Mouse (Mus musculus) liver, embryonic 14.5 days (tissue): ENCODE measurements around the gene Tex35. TPM values are rescaled to one million over a fixed set of nuclear protein-coding genes. Genes with fewer than 3 reads are reported as not detected.
A peak's percentile ranks its signal among the peaks of the same experiment; 100 is the strongest.

Experiments used
- ATAC-seq: fragments of 200-750 bp; cut with Nextera tagmentation; 2 replicates; pipeline ENCODE4 v1.8.0; 2017; ENCODE audit warnings: moderate number of reproducible peaks, mild to moderate bottlenecking, moderate library complexity; ENCODE audit not compliant: insufficient read depth
- DNase-seq, 3 experiments: peaks; one replicate each; pipeline ENCODE4 v3.0.0-alpha.2; 2012 to 2013; ENCODE audit warnings: low read depth in 3 of 3, low spot score in 3 of 3
- H3K27ac ChIP-seq: fragments of 300-500 bp; sonication (generic); 2 replicates; pipeline ENCODE4 v1.5.1; 2014; ENCODE audit warnings: moderate library complexity, mild to moderate bottlenecking, control low read depth, inconsistent platforms
- H3K27me3 ChIP-seq: fragments of 300-500 bp; sonication (generic); 2 replicates; pipeline ENCODE4 v1.6.1; 2014; ENCODE audit warnings: mild to moderate bottlenecking, low read length, moderate library complexity; ENCODE audit not compliant: control insufficient read depth, insufficient read depth
- H3K36me3 ChIP-seq: fragments of 300-500 bp; sonication (generic); replicated peaks from 2 replicates; pipeline ENCODE4 v1.6.1; 2014; ENCODE audit warnings: low read depth; ENCODE audit not compliant: control insufficient read depth, insufficient read depth
- H3K4me1 ChIP-seq, 2 experiments: fragments of 200-500 bp in 1 of 2; fragments of 300-500 bp in 1 of 2; sonication (generic) in 1 of 2; replicated peaks; 2 replicates each; pipeline ENCODE4 v1.6.1; 2012 to 2014; ENCODE audit warnings: antibody characterized with exemption in 1 of 2, inconsistent platforms in 1 of 2, low read length in 1 of 2; ENCODE audit not compliant: control insufficient read depth in 2 of 2, insufficient read depth in 2 of 2
- H3K4me2 ChIP-seq: fragments of 300-500 bp; sonication (generic); 2 replicates; pipeline ENCODE4 v1.6.1; 2014; ENCODE audit warnings: low read depth, mild to moderate bottlenecking, control low read depth, moderate library complexity
- H3K4me3 ChIP-seq, 2 experiments: fragments of 200-500 bp in 1 of 2; fragments of 300-500 bp in 1 of 2; sonication (generic) in 1 of 2; 2 replicates each; pipeline ENCODE4 v1.5.1; 2012 to 2014; ENCODE audit warnings: low read depth in 2 of 2, low read length in 2 of 2, mild to moderate bottlenecking in 2 of 2, control low read depth in 1 of 2, inconsistent platforms in 1 of 2, moderate library complexity in 1 of 2; ENCODE audit not compliant: insufficient read depth in 1 of 2
- H3K9ac ChIP-seq: fragments of 300-500 bp; sonication (generic); replicated peaks from 2 replicates; pipeline ENCODE4 v1.6.1; 2014; ENCODE audit warnings: mild to moderate bottlenecking, control low read depth, moderate library complexity
- H3K9me3 ChIP-seq: fragments of 300-500 bp; sonication (generic); 2 replicates; pipeline ENCODE4 v1.6.1; 2016; ENCODE audit warnings: low read length, mixed read lengths; ENCODE audit not compliant: control insufficient read depth
- CTCF ChIP-seq: IDR thresholded peaks from 2 replicates; pipeline ENCODE4 v1.5.1; 2016; ENCODE audit warnings: antibody characterized with exemption, low read depth, control low read depth
- EP300 ChIP-seq: IDR thresholded peaks from 2 replicates; pipeline ENCODE4 v1.6.1; 2016; ENCODE audit warnings: antibody characterized with exemption, low read depth
- WGBS: fragments of 180-500 bp; shearing (Covaris S2); extraction: QIAGEN DNeasy Blood & Tissue Kit; methylation state at CpG from one replicate; pipeline ENCODE4 v1.1.7; 2014; ENCODE audit not compliant: insufficient replicate concordance; 5-methylcytosine and 5-hydroxymethylcytosine counted together
- polyA plus RNA-seq, 2 experiments: library from polyadenylated mRNA; depleted of rRNA in 1 of 2; stranded (reverse) in 1 of 2; unstranded in 1 of 2; fragments of >200 nt; fragmentation: Nextera tagmentation in 1 of 2; extraction: Ambion mirVana in 1 of 2; gene quantifications; 2 replicates each; pipeline versions ENCODE4 v1.2.1 to v1.2.3; 2012 to 2014

Gene Tex35
- polyA plus RNA-seq, 2 experiments, result not detected

DNA sequence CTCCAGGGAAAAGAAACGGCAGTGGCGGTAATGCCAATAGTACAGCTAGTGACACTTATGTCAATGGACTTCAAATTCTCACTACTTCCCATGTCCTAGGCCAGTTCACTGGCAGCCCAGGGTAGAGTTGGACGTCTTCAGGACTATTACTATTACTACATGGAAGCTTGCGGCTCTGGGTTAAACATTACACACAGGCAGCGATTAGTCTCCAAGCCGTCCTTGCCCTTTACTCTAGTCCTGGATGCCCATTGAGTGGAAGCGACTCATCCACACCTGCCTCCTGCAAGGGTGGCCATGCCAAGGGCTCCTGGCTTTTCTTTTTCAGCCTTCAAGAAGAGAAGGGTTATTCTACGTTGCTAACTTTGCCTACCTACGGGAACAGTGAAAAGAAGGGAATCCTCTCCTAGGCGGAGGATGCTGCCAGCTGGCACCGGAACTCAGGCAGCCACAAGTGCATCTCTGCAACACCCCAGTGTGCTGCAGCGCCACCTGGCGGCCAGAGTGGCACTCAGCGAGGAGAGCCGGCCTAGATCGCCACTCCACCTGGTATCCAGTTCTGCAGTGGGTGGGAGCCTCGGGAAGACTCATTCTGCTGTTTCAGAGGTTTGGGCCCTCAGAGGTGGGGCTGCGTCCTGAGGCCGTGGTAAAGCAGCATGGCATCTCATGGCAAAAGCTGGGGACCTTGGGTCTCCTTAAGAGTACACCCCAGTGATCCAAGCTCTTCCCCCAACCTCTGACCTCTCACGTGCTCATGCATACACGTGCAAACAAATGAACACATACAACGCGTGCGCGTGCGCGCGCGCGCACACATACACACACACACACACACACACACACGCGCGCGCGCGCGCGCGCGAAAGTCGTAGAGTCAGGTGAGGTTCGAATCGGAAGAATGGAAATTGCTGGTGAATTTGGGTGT is 31.4 kb downstream of the Tex35 start:
- ATAC-seq (peak; percentile 55; the same call in 1 of the 2 replicates), DNase-seq (peak; percentile 64 to 66 (median 66))
- H3K27ac ChIP-seq, result no peak overlapping the region
- no peaks in the 10 kb centered on the region for H3K36me3 ChIP-seq
- H3K9ac ChIP-seq, result no peak overlapping the region
- no peak for TF ChIP-seq EP300
- TF ChIP-seq CTCF, result peak; percentile 99
- no peak overlapping the region for H3K4me3 ChIP-seq
- H3K4me1 ChIP-seq, result no peaks in the 10 kb centered on the region
- WGBS, result 50% methylated on average over 43 of the region's 43 CpGs
- no peaks in the 10 kb centered on the region for H3K9me3 ChIP-seq
- peak overlapping the region; percentile 2; the same call in 1 of the 2 replicates for H3K4me2 ChIP-seq
- H3K27me3 ChIP-seq, result no peaks in the 10 kb centered on the region

DNA sequence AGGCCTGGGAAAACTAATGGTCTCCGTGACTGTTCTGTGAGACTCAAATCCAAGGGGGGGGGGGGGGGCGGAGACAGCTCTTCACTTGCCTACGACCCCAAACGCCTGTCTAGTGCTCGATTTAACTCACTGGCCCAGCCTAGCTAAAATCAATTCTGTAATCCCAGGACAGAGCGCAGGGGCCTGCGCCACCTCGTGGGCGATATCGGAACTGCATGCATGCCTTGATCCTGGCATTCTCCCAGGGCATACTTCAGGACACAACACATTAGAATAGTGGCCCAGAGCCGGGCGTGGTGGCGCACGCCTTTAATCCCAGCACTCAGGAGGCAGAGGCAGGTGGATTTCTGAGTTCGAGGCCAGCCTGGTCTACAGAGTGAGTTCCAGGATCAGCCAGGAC is 32.2 kb downstream of the Tex35 start:
- 2% methylated on average over 15 of the region's 15 CpGs for WGBS
- no peak overlapping the region for H3K9ac ChIP-seq
- H3K4me3 ChIP-seq, result no peak overlapping the region
- H3K36me3 ChIP-seq, result no peaks in the 10 kb centered on the region
- no peaks in the 10 kb centered on the region for H3K27me3 ChIP-seq
- no peak overlapping the region for H3K4me2 ChIP-seq
- ATAC-seq (peak; percentile 63), DNase-seq (peak in 2 of 3 experiments; percentile 49 to 61)
- H3K27ac ChIP-seq, result no peak overlapping the region
- TF ChIP-seq EP300, result no peak
- TF ChIP-seq CTCF, result peak; percentile 97
- H3K4me1 ChIP-seq, result no peaks in the 10 kb centered on the region
- H3K9me3 ChIP-seq, result no peaks in the 10 kb centered on the region

DNA sequence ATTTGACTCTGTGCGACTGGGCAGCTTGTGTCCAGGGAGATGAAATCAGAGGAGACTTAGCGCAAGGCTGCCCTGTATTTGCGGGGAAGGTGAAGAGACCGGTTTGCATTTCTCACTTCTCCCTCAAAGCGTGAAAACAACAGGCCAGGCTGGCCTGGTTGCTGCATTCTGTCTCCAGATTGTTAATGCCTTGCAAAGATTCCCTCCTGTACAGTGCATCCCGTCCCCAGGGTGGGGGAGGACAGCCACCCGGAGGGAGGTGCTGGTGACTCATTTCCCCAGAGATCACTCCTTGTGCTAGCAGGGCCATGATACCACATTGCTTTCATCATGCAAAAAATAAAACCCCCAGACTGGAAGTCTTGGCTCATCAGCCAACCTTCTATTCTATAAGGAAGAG is 33.5 kb downstream of the Tex35 start:
- H3K4me3 ChIP-seq, result no peak overlapping the region
- no peaks in the 10 kb centered on the region for H3K4me1 ChIP-seq
- no peak for ATAC-seq
- H3K36me3 ChIP-seq, result no peaks in the 10 kb centered on the region
- no peak for DNase-seq
- no peaks in the 10 kb centered on the region for H3K9me3 ChIP-seq
- WGBS, result 70% methylated on average over 7 of the region's 7 CpGs
- no peak overlapping the region for H3K9ac ChIP-seq
- no peak overlapping the region for H3K4me2 ChIP-seq
- no peak overlapping the region for H3K27ac ChIP-seq
- no peak for TF ChIP-seq EP300
- no peak for TF ChIP-seq CTCF
- H3K27me3 ChIP-seq, result no peaks in the 10 kb centered on the region

DNA sequence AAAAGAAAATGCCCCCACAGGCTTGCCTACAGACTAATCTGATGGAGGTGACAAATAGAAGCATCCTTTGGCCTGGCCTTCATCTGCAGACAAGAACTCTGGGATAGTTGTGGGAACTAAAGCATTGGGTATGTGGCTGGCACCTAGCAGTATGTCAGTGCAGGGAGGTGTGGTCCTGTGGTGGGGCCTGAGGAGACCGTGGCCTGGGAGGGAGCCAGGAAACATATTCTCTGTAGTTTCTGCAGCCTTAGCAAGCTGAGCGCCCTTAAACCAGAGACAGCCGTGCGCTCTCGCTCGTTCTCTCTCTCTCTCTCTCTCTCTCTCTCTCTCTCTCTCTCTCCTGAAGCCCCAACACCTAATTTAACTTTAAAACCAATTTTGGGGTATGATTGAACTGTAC is 34.1 kb downstream of the Tex35 start:
- no peaks in the 10 kb centered on the region for H3K4me1 ChIP-seq
- ATAC-seq, result no peak
- 66% methylated on average over 6 of the region's 6 CpGs for WGBS
- no peak overlapping the region for H3K4me3 ChIP-seq
- no peak for DNase-seq
- H3K4me2 ChIP-seq, result no peak overlapping the region
- H3K9me3 ChIP-seq, result no peaks in the 10 kb centered on the region
- H3K9ac ChIP-seq, result no peak overlapping the region
- no peaks in the 10 kb centered on the region for H3K36me3 ChIP-seq
- H3K27me3 ChIP-seq, result no peaks in the 10 kb centered on the region
- TF ChIP-seq CTCF, result no peak
- TF ChIP-seq EP300, result no peak
- no peak overlapping the region for H3K27ac ChIP-seq

DNA sequence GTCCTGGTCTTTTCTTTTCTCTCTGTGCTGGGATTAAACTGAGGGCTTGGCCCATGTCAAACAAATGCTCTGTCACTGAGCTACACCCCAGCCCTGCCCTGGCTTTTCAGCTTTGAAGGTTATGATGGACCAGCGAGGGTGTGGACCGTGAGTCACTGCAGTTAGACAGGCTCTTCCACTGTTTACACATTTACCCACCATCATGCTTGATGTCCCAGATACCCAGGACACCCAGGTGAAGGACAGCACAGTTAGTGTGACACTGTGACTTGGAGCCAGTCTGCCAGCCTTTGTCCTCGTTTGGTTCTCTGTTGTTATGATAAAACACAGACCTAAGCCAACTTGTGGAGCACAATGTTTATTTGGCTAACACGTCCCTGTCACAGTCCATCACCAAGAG is 34.9 kb downstream of the Tex35 start:
- Histone ChIP-seq H3K27me3 (no peaks in the 10 kb centered on the region), H3K27ac (no peak overlapping the region), H3K4me2 (no peak overlapping the region), H3K4me3 (no peak overlapping the region), H3K4me1 (no peaks in the 10 kb centered on the region), H3K9me3 (no peaks in the 10 kb centered on the region), H3K9ac (no peak overlapping the region), H3K36me3 (no peaks in the 10 kb centered on the region)
- DNase-seq (no peak), ATAC-seq (no peak)
- WGBS, result 64% methylated on average over 4 of the region's 4 CpGs
- TF ChIP-seq CTCF (no peak), EP300 (no peak)
